Mouse (Mus musculus) embryo, embryonic 11 days (tissue): ENCODE measurements at regions not wholly inside any gene's neighbourhood (a gene's known extent, or its start where the extent isn't known, plus 50 kb on each side); places are given as distances from the start of the nearest gene placed in this dataset.

ENCODE experiments used
- DNase-seq: peaks from one replicate; pipeline ENCODE4 v3.0.0-alpha.2; 2015

DNA sequence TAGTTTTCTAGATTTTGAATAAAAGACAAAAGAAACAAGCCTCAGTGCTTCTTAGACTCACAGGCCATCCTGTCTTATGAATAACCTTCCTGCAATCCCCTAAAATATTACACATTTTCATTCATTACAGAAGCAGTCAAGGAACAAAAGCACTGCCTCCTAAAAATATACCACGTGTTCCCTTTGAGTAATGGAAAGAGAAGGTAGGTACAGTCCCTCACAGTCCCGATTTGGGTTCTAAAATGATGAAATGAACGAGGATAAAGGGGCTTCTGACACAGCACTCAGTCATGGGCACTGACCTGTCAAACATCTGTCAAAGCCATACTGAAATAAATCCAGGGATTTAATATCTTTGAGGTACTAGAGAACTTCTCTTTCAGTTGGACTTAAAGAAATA is 159.9 kb downstream of the AW209491 start:
- no peak for DNase-seq

GRCm38 (mm10) chr13:14800246-14800645 is 170.3 kb downstream of the AW209491 start:
- no peak for DNase-seq

DNA sequence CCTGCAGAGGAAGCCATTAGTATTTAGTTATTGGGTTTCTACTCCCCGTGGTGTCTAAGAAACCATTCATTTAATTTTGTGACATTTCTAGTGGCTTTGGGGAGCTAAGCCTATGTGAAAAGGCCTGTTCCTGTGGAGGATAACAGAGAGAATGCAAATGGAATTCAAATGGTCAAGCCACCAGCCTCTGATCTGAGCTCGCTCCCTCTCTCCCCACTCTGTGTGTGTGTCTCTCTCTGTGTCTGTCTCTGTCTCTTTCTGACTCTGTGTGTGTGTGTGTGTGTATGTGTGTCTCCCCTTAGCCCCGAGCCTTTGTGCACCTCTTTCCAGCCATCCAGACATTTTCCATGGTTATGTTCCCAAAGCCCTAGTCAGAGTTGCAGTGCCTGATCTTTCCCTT is 171.1 kb downstream of the AW209491 start:
- peak; percentile 9 for DNase-seq

DNA sequence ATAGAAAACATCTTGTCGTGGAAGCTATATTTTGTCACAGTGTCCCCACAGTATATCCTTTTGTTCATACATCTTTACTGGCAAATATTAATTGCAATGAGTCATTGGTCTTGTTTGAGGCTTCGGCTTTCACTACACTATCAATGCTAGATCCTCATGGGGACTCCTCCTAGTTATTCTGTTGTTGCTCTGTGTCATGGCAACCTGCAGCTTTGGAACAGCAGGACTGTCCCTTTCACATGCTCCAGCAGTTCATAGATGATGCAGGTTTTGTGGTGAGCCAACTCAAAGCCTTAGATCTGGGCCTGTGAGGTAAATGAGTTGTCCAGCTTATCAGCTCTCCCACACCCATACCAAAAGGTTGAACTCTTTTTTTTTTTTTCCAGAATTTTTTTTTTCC is 172.4 kb downstream of the AW209491 start:
- DNase-seq = no peak

DNA sequence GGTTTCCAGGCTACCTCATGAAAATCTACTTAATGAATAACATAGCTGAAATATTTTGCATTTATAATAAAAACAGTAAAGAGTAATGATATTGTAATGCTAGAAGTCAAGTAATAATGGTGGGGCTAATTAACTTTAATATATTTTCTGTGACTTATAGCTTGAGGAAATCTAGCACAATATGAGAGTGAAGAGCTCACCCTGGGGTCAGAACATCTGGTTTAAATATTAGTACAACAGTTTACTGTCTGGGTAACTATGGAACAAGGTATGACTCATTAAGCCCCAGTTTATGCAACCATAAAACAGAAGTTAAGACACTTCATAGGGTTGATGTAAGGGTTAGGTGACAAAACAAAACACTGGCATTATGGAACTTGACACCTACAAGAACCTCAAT is 205.4 kb downstream of the AW209491 start:
- no peak for DNase-seq
